Mouse (Mus musculus) stomach, postnatal 0 days (tissue): Measurements from ENCODE around the gene Pigo.

Experiments
- CTCF ChIP-seq: IDR thresholded peaks from 2 replicates; pipeline ENCODE4 v1.5.1; 2016; ENCODE audit warnings: antibody characterized with exemption, low read depth, mild to moderate bottlenecking, moderate library complexity
- EP300 ChIP-seq: optimal IDR thresholded peaks from 2 replicates; pipeline ENCODE3; 2016; ENCODE audit warnings: antibody characterized with exemption

- TF ChIP-seq CTCF (no peak), EP300 (no peak)
Measured at GRCm38 (mm10) chr4:43043644-43044357, 18.2 kb upstream of the Pigo start.
